Mouse (Mus musculus) mouse trophoblast stem cell (cell line): Measurements from ENCODE around the gene Tacc3.

Experiments
- in situ Hi-C, 2 experiments: fragments of 300-500 bp; cut with MseI, MboI; formaldehyde crosslinking; loops; 2 replicates in 1 of 2; 3 replicates in 1 of 2; pipeline ENCODE4 v1.15.1; 2025

Tacc3 gene

GRCm38 (mm10) chr5:33657787-33658663, at the start of gene Tacc3, which contains the start of gene Tmem129:
TSS of gene Tacc3 (plus strand) at chr5:33658128.
TSS of gene Tmem129 (minus strand) at chr5:33658416.
- in situ Hi-C loops, result no loop called here

- in situ Hi-C loops, result no loop called here
Observed at GRCm38 (mm10) chr5:33609226-33609625, 48.7 kb upstream of the Tacc3 start.

- in situ Hi-C loops, result no loop called here
Observed at GRCm38 (mm10) chr5:33611795-33612194, 46.1 kb upstream of the Tacc3 start.

GRCm38 (mm10) chr5:33614391-33614790, 43.5 kb upstream of the Tacc3 start:
- in situ Hi-C loops, result no loop called here

GRCm38 (mm10) chr5:33622671-33623070, 35.3 kb upstream of the Tacc3 start:
- in situ Hi-C loops, result no loop called here

- in situ Hi-C loops, result no loop called here
Observed at GRCm38 (mm10) chr5:33623766-33624165, 34.2 kb upstream of the Tacc3 start.

GRCm38 (mm10) chr5:33627968-33628367, 30.0 kb upstream of the Tacc3 start:
- in situ Hi-C loops, result no loop called here

GRCm38 (mm10) chr5:33628820-33629300, 29.1 kb upstream of the Tacc3 start:
- in situ Hi-C loops, result no loop called here

GRCm38 (mm10) chr5:33629301-33629987, 28.5 kb upstream of the Tacc3 start, which contains the start of the genes Fam53a and Gm9903:
TSS of gene Fam53a (minus strand) at chr5:33629635.
TSS of gene Gm9903 (plus strand) at chr5:33629925.
- in situ Hi-C loops, result no loop called here

GRCm38 (mm10) chr5:33630061-33630460, 27.9 kb upstream of the Tacc3 start:
- in situ Hi-C loops, result no loop called here

GRCm38 (mm10) chr5:33630615-33631014, 27.3 kb upstream of the Tacc3 start:
- in situ Hi-C loops, result no loop called here

- in situ Hi-C loops, result no loop called here
Observed at GRCm38 (mm10) chr5:33632526-33632925, 25.4 kb upstream of the Tacc3 start.

GRCm38 (mm10) chr5:33635361-33635760, 22.6 kb upstream of the Tacc3 start:
- in situ Hi-C loops, result no loop called here

GRCm38 (mm10) chr5:33637606-33638350, 20.1 kb upstream of the Tacc3 start:
- in situ Hi-C loops, result no loop called here

GRCm38 (mm10) chr5:33638826-33639225, 19.1 kb upstream of the Tacc3 start:
- in situ Hi-C loops, result no loop called here

- in situ Hi-C loops, result no loop called here
Observed at GRCm38 (mm10) chr5:33640652-33641051, 17.3 kb upstream of the Tacc3 start.

GRCm38 (mm10) chr5:33651017-33651416, 6.9 kb upstream of the Tacc3 start:
- in situ Hi-C loops, result no loop called here

GRCm38 (mm10) chr5:33651541-33651920, 6.4 kb upstream of the Tacc3 start:
- in situ Hi-C loops, result no loop called here

GRCm38 (mm10) chr5:33651921-33652782, 5.8 kb upstream of the Tacc3 start, which contains the start of gene Slbp:
TSS of gene Slbp (minus strand) at chr5:33652574.
- in situ Hi-C loops, result no loop called here

- in situ Hi-C loops, result no loop called here
Observed at GRCm38 (mm10) chr5:33652783-33653173, 5.2 kb upstream of the Tacc3 start.

- in situ Hi-C loops, result no loop called here
Observed at GRCm38 (mm10) chr5:33654424-33654823, 3.5 kb upstream of the Tacc3 start.
